In the genomic region with DNA sequence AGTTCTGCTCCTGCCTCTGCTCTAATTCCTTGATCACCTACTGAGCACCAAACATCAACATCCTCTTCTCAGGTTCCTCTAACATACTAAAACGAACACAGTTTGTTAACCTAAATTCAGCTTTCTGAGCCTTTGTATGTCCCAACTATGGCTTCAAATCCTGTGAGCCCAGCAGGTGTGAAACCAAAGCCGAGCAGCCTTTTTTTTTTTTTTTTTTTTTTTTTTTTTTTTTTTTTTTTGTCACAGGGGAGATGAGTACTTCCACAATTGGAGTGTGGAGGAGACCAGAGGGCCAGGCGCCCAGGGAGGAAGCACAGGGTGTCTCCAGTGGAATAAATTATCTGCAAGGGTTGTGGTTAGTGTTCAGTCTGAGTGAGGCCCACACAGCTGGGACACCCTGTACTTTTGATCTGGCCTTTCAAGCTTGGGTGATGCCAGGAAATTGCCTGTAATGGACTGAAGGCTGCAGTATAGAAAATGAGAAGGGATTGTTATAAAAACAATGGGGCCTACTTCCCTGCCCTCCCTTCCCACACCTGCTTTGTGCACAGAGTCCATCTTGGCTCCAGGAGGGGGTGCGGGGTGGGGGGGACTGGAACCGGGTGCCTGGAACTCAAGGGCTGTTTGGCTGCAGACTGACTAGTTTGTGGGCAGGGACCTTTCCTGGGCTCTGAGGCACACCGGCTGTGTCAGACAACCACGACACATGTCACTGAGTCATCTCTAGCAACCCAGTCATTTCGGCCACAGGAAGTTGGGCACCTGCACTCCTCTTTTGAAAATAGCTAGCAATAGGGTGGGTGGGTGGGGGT, we compare ENCODE assay signal across 9 mouse cellular contexts.
DNase-seq lines count a peak whose midpoint lies in the region; ATAC-seq lines count a peak whose summit lies in the region.
"Had no signal": no experiment of that assay in that cellular context is flagged by ENCODE, and none has a peak within 500 bp of the region (broad histone marks: within the 10 kb centered on the region; RNA-seq: fewer than 3 reads in every experiment).

No protein-coding gene starts in this region.

- DNase-seq in adrenal gland, adult (ENCODE audit: inconsistent age in 2 of 2, low spot score in 1 of 2), result peak; percentile 50 to 61
- no peak for DNase-seq in adrenal gland, adult 18-20 months (ENCODE audit: low spot score in 2 of 2)
- peak; percentile 22 to 35 for DNase-seq in spleen, postnatal 36 days (ENCODE audit: low spot score in 2 of 2)
- DNase-seq in spleen, adult 12 weeks (ENCODE audit: low spot score), result no peak
- DNase-seq in right cerebral cortex, adult 18-20 months, result no peak
- DNase-seq in right cerebral cortex, postnatal 10 days (ENCODE audit: low spot score in 2 of 2), result no peak

- ATAC-seq in megakaryocyte, adult 5-6 weeks (ENCODE audit: poor library complexity, severe bottlenecking), result peak; percentile 78
- ATAC-seq in frontal cortex, adult (ENCODE audit: low TSS enrichment), result no peak
- ATAC-seq: forebrain, embryonic 14.5 days had no signal

Comparison
In these comparisons a context has a peak if more than half of its experiments do, and no peak if none do; other contexts are left out.
1. DNase-seq: peak in adrenal gland, adult (2 of 2) and spleen, postnatal 36 days (2 of 2); none in adrenal gland, adult 18-20 months (0 of 2), spleen, adult 12 weeks (single experiment), right cerebral cortex, adult 18-20 months (single experiment) and right cerebral cortex, postnatal 10 days (0 of 2).